Mouse (Mus musculus): ENCODE results near the gene Gm37240.

- TF ChIP-seq POLR2A (IDR thresholded peaks at IDR 0.05; ENCODE audit: borderline replicate concordance, control insufficient read depth, low read depth, low read length): no peak
- TF ChIP-seq CTCF (IDR thresholded peaks at IDR 0.05; ENCODE audit: control insufficient read depth, insufficient read depth, low read length): no peak
These were observed 830.1 kb downstream of the Gm37240 start for GRCm38 (mm10) chr3:85057245-85057644.
